Mouse (Mus musculus): ENCODE measurements at regions not wholly inside any gene's neighbourhood (a gene's known extent, or its start where the extent isn't known, plus 50 kb on each side); places are given as distances from the start of the nearest gene placed in this dataset.

GRCm38 (mm10) chr5:119467346-119468085, 203.0 kb upstream of the Tbx3 start:
- no peak for ATAC-seq (replicated peaks; ENCODE audit: poor library complexity)

- ATAC-seq (replicated peaks; ENCODE audit: poor library complexity), result no peak
These were observed 192.5 kb upstream of the Tbx3 start for GRCm38 (mm10) chr5:119477926-119478325.

GRCm38 (mm10) chr5:119478331-119478730, 192.1 kb upstream of the Tbx3 start:
- ATAC-seq (replicated peaks; ENCODE audit: poor library complexity), result no peak

- ATAC-seq (replicated peaks; ENCODE audit: poor library complexity), result no peak
These were observed 190.0 kb upstream of the Tbx3 start for GRCm38 (mm10) chr5:119480191-119481190.

- ATAC-seq (replicated peaks; ENCODE audit: poor library complexity), result no peak
These were observed 186.8 kb upstream of the Tbx3 start for GRCm38 (mm10) chr5:119483706-119484105.

- no peak for ATAC-seq (replicated peaks; ENCODE audit: poor library complexity)
These were observed 184.3 kb upstream of the Tbx3 start for GRCm38 (mm10) chr5:119486196-119486595.

GRCm38 (mm10) chr5:119487184-119487583, 183.3 kb upstream of the Tbx3 start:
- no peak for ATAC-seq (replicated peaks; ENCODE audit: poor library complexity)

- ATAC-seq (replicated peaks; ENCODE audit: poor library complexity), result no peak
These were observed 173.0 kb upstream of the Tbx3 start for GRCm38 (mm10) chr5:119497501-119497900.

- no peak for ATAC-seq (replicated peaks; ENCODE audit: poor library complexity)
These were observed 172.0 kb upstream of the Tbx3 start for GRCm38 (mm10) chr5:119498431-119498830.

- no peak for ATAC-seq (replicated peaks; ENCODE audit: poor library complexity)
These were observed 162.8 kb upstream of the Tbx3 start for GRCm38 (mm10) chr5:119507709-119508108.

GRCm38 (mm10) chr5:119518506-119519252, 151.8 kb upstream of the Tbx3 start:
- ATAC-seq (replicated peaks; ENCODE audit: poor library complexity), result no peak

GRCm38 (mm10) chr5:119524171-119524570, 146.3 kb upstream of the Tbx3 start:
- no peak for ATAC-seq (replicated peaks; ENCODE audit: poor library complexity)

- no peak for ATAC-seq (replicated peaks; ENCODE audit: poor library complexity)
These were observed 144.5 kb upstream of the Tbx3 start for GRCm38 (mm10) chr5:119525960-119526359.

GRCm38 (mm10) chr5:119530009-119530408, 140.5 kb upstream of the Tbx3 start:
- ATAC-seq (replicated peaks; ENCODE audit: poor library complexity), result no peak

- ATAC-seq (replicated peaks; ENCODE audit: poor library complexity), result no peak
These were observed 135.5 kb upstream of the Tbx3 start for GRCm38 (mm10) chr5:119534946-119535345.

- no peak for ATAC-seq (replicated peaks; ENCODE audit: poor library complexity)
These were observed 127.6 kb upstream of the Tbx3 start for GRCm38 (mm10) chr5:119542836-119543235.

GRCm38 (mm10) chr5:119543716-119544115, 126.8 kb upstream of the Tbx3 start:
- ATAC-seq (replicated peaks; ENCODE audit: poor library complexity), result no peak

GRCm38 (mm10) chr5:119544681-119545080, 125.8 kb upstream of the Tbx3 start:
- ATAC-seq (replicated peaks; ENCODE audit: poor library complexity), result no peak

GRCm38 (mm10) chr5:119547070-119547469, 123.4 kb upstream of the Tbx3 start:
- no peak for ATAC-seq (replicated peaks; ENCODE audit: poor library complexity)

- no peak for ATAC-seq (replicated peaks; ENCODE audit: poor library complexity)
These were observed 119.6 kb upstream of the Tbx3 start for GRCm38 (mm10) chr5:119550916-119551315.

- ATAC-seq (replicated peaks; ENCODE audit: poor library complexity), result no peak
These were observed 117.0 kb upstream of the Tbx3 start for GRCm38 (mm10) chr5:119553469-119553868.
